Mouse (Mus musculus) heart, embryonic 12.5 days (tissue): ENCODE measurements at regions not wholly inside any gene's neighbourhood (a gene's known extent, or its start where the extent isn't known, plus 50 kb on each side); places are given as distances from the start of the nearest gene placed in this dataset.

Experiments
- ATAC-seq: fragments of 200-750 bp; cut with Nextera tagmentation; 2 replicates; pipeline ENCODE4 v1.8.0; 2017; ENCODE audit warnings: moderate TSS enrichment, moderate library complexity; ENCODE audit not compliant: insufficient number of reproducible peaks, low FRiP score
- H3K27ac ChIP-seq: fragments of 300-500 bp; sonication (generic); 2 replicates; pipeline ENCODE4 v1.5.1; 2016; ENCODE audit warnings: mild to moderate bottlenecking, moderate library complexity; ENCODE audit not compliant: poor library complexity, severe bottlenecking
- H3K27me3 ChIP-seq: fragments of 300-500 bp; sonication (generic); replicated peaks from 2 replicates; pipeline ENCODE4 v1.6.1; 2016; ENCODE audit warnings: mild to moderate bottlenecking, moderate library complexity
- H3K36me3 ChIP-seq: fragments of 300-500 bp; sonication (generic); 2 replicates; pipeline ENCODE4 v1.6.1; 2016; ENCODE audit warnings: mild to moderate bottlenecking, moderate library complexity
- H3K4me1 ChIP-seq: fragments of 300-500 bp; sonication (generic); replicated peaks from 2 replicates; pipeline ENCODE4 v1.6.1; 2016; ENCODE audit warnings: mild to moderate bottlenecking
- H3K4me2 ChIP-seq: fragments of 300-500 bp; sonication (generic); 2 replicates; pipeline ENCODE4 v1.6.1; 2016; ENCODE audit warnings: mild to moderate bottlenecking, moderate library complexity
- H3K4me3 ChIP-seq: fragments of 300-500 bp; sonication (generic); 2 replicates; pipeline ENCODE4 v1.5.1; 2016; ENCODE audit warnings: mild to moderate bottlenecking
- H3K9ac ChIP-seq: fragments of 300-500 bp; sonication (generic); 2 replicates; pipeline ENCODE4 v1.6.1; 2016; ENCODE audit warnings: mild to moderate bottlenecking, moderate library complexity
- H3K9me3 ChIP-seq: fragments of 300-500 bp; sonication (generic); replicated peaks from 2 replicates; pipeline ENCODE4 v1.6.1; 2016; ENCODE audit warnings: mild to moderate bottlenecking, moderate library complexity
- WGBS: fragments of 180-500 bp; shearing (Covaris S2); methylation state at CpG from one replicate; pipeline ENCODE4 v1.1.7; 2016; 5-methylcytosine and 5-hydroxymethylcytosine counted together

DNA sequence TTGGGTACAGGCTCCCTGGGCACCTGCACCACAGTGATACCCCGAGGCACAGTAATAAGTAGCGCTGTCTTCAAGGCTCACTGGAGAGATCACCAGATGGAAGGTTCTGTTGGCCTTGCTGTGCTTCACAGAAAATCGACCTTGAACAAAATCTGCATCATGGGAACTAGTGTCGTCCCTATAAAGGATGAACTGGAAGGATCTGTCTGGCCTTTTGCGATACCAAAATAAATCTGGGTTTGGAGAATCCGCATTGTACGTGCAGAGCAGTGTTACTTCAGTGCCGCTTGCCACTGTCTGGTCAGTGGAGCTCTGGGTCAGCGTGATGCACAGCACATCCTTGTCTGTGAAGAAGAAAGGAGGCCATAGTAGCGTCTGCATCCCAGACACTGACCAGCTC lies 105.3 kb downstream of the Dad1 start:
- ATAC-seq: no peak
- H3K36me3 ChIP-seq: no peaks in the 10 kb centered on the region

GRCm38 (mm10) chr14:54148121-54148520 lies 105.8 kb downstream of the Dad1 start:
- Histone ChIP-seq H3K4me3 (no peak overlapping the region), H3K4me2 (no peak overlapping the region), H3K27ac (no peak overlapping the region), H3K9ac (no peak overlapping the region), H3K36me3 (no peaks in the 10 kb centered on the region), H3K9me3 (no peaks in the 10 kb centered on the region), H3K4me1 (peaks cover 14% of the 10 kb centered on the region), H3K27me3 (no peaks in the 10 kb centered on the region)
- WGBS: 74% methylated on average over 4 of the region's 4 CpGs
- no peak for ATAC-seq

More for the DNA sequence above, 105.3 kb downstream of the Dad1 start:
- Histone ChIP-seq H3K4me1 (peaks cover 14% of the 10 kb centered on the region), H3K9ac (no peak overlapping the region), H3K27ac (no peak overlapping the region), H3K27me3 (no peaks in the 10 kb centered on the region), H3K4me2 (no peak overlapping the region), H3K4me3 (no peak overlapping the region), H3K9me3 (no peaks in the 10 kb centered on the region)
- WGBS: 88% methylated on average over 10 of the region's 10 CpGs

DNA sequence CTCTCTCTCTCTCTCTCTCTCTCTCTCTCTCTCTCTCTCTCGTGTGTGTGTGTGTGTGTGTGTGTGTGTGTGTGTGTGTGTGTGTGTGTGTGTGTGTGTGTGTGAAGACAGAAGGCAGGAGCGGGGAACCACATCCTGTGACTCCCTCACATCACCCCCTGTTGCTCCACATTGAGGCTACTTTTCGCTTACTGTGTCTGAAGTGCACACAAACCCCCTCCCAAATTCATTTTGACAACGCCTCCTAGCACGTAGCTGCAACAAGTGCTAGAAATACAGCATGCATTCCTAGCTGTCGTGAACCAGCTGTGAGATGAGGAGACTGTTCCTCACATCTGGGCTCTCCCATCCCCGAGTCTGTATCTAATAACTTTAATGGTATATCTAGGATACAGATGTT lies 106.4 kb downstream of the Dad1 start:
- 68% methylated on average over 6 of the region's 7 CpGs for WGBS
- H3K36me3 ChIP-seq: no peaks in the 10 kb centered on the region
- ATAC-seq: no peak
- no peak overlapping the region for H3K4me3 ChIP-seq
- no peak overlapping the region for H3K9ac ChIP-seq
- H3K4me2 ChIP-seq: no peak overlapping the region
- peaks cover 14% of the 10 kb centered on the region for H3K4me1 ChIP-seq
- H3K27me3 ChIP-seq: no peaks in the 10 kb centered on the region
- H3K9me3 ChIP-seq: no peaks in the 10 kb centered on the region
- H3K27ac ChIP-seq: no peak overlapping the region

- no peak for ATAC-seq
- Histone ChIP-seq H3K4me2 (no peak overlapping the region), H3K4me1 (peaks cover 12% of the 10 kb centered on the region), H3K9ac (no peak overlapping the region), H3K9me3 (no peaks in the 10 kb centered on the region), H3K36me3 (no peaks in the 10 kb centered on the region), H3K27me3 (no peaks in the 10 kb centered on the region), H3K27ac (peak overlapping the region; percentile 15; the same call in 1 of the 2 replicates), H3K4me3 (no peak overlapping the region)
- WGBS: 47% methylated on average over 11 of the region's 11 CpGs
These were observed 107.9 kb downstream of the Dad1 start for GRCm38 (mm10) chr14:54145743-54146741.

DNA sequence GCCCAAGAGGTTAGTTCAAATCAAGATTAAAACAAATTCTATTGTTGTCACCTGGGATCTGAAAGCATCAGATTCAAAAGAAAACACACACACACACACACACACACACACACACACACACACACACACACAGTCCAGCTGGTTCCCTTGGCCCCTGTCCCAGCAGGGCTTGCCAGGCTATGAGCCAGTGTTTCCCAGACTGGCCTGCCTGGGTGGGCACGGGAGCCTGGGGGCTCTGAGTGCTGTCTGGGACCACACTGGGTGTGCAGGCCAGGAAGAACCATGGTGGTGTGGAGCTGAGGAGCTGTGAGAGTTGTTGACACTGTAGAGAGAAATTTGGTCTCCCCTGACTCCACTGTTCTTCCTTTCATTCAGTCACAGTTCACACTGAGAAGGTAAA lies 110.1 kb downstream of the Dad1 start:
- 74% methylated on average over 1 of the region's 1 CpGs for WGBS
- no peak overlapping the region for H3K9ac ChIP-seq

DNA sequence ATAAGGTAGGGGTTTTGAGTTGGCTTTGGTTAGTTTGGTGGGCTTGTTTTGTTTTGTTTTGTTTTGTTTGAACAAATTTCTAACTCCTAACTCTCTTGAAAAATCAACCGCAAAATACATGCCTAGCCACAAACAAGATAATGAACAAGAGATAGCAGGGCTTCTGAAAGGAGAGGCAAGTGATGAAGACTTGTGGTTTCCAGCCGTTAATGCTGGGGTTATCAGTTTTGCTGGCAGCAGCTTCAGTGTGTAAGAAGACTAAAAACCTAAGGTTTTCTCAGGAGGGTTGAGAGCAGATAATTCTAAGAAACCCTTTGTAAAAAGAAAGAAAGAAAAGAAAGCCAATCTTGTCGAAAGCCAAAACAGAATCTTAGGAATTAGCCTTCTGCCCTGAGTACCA lies 115.6 kb downstream of the Dad1 start:
- Histone ChIP-seq H3K27me3 (no peaks in the 10 kb centered on the region), H3K4me3 (no peak overlapping the region), H3K9me3 (no peaks in the 10 kb centered on the region), H3K4me2 (no peak overlapping the region), H3K9ac (no peak overlapping the region), H3K4me1 (no peaks in the 10 kb centered on the region), H3K27ac (no peak overlapping the region), H3K36me3 (no peaks in the 10 kb centered on the region)
- no peak for ATAC-seq
- WGBS: 25% methylated on average over 3 of the region's 3 CpGs

More for the DNA sequence above, 110.1 kb downstream of the Dad1 start:
- Histone ChIP-seq H3K4me3 (no peak overlapping the region), H3K27me3 (no peaks in the 10 kb centered on the region), H3K27ac (no peak overlapping the region), H3K4me1 (peaks cover 12% of the 10 kb centered on the region), H3K4me2 (no peak overlapping the region), H3K9me3 (no peaks in the 10 kb centered on the region), H3K36me3 (no peaks in the 10 kb centered on the region)
- no peak for ATAC-seq

- Histone ChIP-seq H3K4me3 (no peak overlapping the region), H3K4me1 (no peaks in the 10 kb centered on the region), H3K9ac (no peak overlapping the region), H3K4me2 (no peak overlapping the region), H3K9me3 (no peaks in the 10 kb centered on the region), H3K36me3 (no peaks in the 10 kb centered on the region), H3K27me3 (no peaks in the 10 kb centered on the region), H3K27ac (no peak overlapping the region)
- WGBS: 31% methylated on average over 3 of the region's 3 CpGs
- ATAC-seq: no peak
These were observed 117.4 kb downstream of the Dad1 start for GRCm38 (mm10) chr14:54136538-54136937.

- Histone ChIP-seq H3K4me2 (no peak overlapping the region), H3K4me3 (no peak overlapping the region), H3K9me3 (no peaks in the 10 kb centered on the region), H3K36me3 (no peaks in the 10 kb centered on the region), H3K4me1 (peaks cover 15% of the 10 kb centered on the region), H3K27me3 (no peaks in the 10 kb centered on the region), H3K27ac (no peak overlapping the region), H3K9ac (no peak overlapping the region)
- ATAC-seq: no peak
- WGBS: 55% methylated on average over 4 of the region's 4 CpGs
These were observed 125.6 kb downstream of the Dad1 start for GRCm38 (mm10) chr14:54128334-54128733.

DNA sequence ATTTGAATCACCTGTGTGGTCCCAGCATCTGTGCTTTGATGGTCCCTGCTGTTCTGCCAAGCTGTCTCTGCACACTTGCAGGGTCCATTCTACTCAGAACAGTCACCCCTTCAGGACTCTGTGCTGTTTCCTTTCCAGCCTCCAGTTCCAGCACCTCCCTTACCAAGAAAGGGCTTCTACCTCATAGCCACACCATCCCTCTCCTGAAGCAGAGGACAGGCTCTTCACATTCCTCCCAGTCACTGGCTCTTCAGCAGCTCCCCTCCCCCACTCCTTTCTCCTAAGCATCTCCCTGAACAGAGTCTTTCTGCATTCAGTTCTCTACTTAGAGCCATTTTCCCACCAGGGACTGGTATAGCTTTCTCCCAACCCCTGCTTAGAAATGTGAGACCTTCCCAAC lies 128.4 kb downstream of the Dad1 start:
- Histone ChIP-seq H3K9ac (no peak overlapping the region), H3K9me3 (no peaks in the 10 kb centered on the region), H3K4me3 (no peak overlapping the region), H3K27ac (no peak overlapping the region), H3K27me3 (no peaks in the 10 kb centered on the region), H3K4me1 (peaks cover 20% of the 10 kb centered on the region), H3K36me3 (no peaks in the 10 kb centered on the region), H3K4me2 (no peak overlapping the region)
- no peak for ATAC-seq

DNA sequence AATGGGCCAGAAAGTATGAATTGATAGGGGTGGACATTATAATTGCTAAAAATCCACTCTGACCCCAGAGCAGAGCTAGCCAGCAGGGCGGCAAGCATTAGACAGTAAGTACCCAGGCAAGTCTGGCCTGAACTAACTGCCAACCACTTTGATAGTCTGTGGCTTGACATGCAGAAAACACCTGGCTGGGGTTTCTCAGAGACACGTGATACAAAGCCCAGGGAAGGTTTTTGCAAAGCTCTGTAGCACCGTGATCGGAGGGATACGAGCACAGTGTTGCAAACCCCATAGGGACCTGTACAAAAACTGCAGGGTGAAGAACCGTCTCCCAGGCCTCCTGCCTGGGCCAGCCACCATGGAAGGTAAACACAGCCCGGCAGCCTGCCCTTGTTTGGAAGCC lies 131.9 kb downstream of the Dad1 start:
- Histone ChIP-seq H3K4me3 (no peak overlapping the region), H3K9me3 (no peaks in the 10 kb centered on the region), H3K4me2 (no peak overlapping the region), H3K9ac (no peak overlapping the region), H3K36me3 (no peaks in the 10 kb centered on the region), H3K27ac (no peak overlapping the region), H3K4me1 (peaks cover 20% of the 10 kb centered on the region), H3K27me3 (no peaks in the 10 kb centered on the region)
- WGBS: 57% methylated on average over 7 of the region's 7 CpGs
- ATAC-seq: no peak

- Histone ChIP-seq H3K4me1 (peaks cover 20% of the 10 kb centered on the region), H3K4me3 (no peak overlapping the region), H3K9me3 (no peaks in the 10 kb centered on the region), H3K27ac (no peak overlapping the region), H3K36me3 (no peaks in the 10 kb centered on the region), H3K4me2 (no peak overlapping the region), H3K27me3 (no peaks in the 10 kb centered on the region), H3K9ac (no peak overlapping the region)
- WGBS: 74% methylated on average over 4 of the region's 4 CpGs
- ATAC-seq: no peak
These were observed 132.6 kb downstream of the Dad1 start for GRCm38 (mm10) chr14:54121340-54121739.

DNA sequence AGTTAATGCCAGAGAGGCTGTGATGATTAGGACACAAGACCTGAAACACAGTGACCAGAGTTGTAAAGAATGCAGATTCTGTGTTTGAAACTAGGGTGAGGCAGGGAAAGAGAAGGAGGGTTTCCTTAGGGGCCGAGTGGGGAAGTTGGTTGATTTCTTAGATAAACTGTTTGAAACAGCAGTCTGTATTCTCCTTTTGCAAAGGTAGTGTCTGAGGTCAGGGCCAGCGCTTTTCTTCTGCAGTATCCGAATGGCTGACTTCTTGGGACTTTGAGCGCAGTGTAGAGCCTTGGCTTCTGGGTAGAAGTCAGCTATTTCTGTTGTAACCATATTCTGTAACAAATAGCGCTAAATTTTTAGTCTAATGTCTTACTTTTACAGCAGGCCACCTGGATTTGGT lies 133.7 kb downstream of the Dad1 start:
- H3K4me2 ChIP-seq: no peak overlapping the region
- H3K36me3 ChIP-seq: no peaks in the 10 kb centered on the region
- ATAC-seq: no peak
- H3K9ac ChIP-seq: no peak overlapping the region
- peaks cover 9% of the 10 kb centered on the region for H3K4me1 ChIP-seq
- no peaks in the 10 kb centered on the region for H3K9me3 ChIP-seq
- H3K27me3 ChIP-seq: no peaks in the 10 kb centered on the region
- WGBS: 86% methylated on average over 5 of the region's 5 CpGs
- no peak overlapping the region for H3K4me3 ChIP-seq
- H3K27ac ChIP-seq: no peak overlapping the region
